Mouse (Mus musculus) stomach, postnatal 0 days (tissue): Measurements from ENCODE around the gene Slc45a3. TPM values are rescaled to one million over a fixed set of nuclear protein-coding genes. Genes with fewer than 3 reads are reported as not detected.
A peak's percentile ranks its signal among the peaks of the same experiment; 100 is the strongest.

Experiments used
- ATAC-seq: fragments of 200-750 bp; cut with Nextera tagmentation; 2 replicates; pipeline ENCODE4 v1.8.0; 2017; ENCODE audit not compliant: low FRiP score, low TSS enrichment
- DNase-seq: peaks from one replicate; pipeline ENCODE4 v3.0.0-alpha.2; 2016; ENCODE audit warnings: low spot score
- H3K27ac ChIP-seq: fragments of 300-500 bp; sonication (generic); replicated peaks from 2 replicates; pipeline ENCODE4 v1.5.1; 2014; ENCODE audit warnings: mild to moderate bottlenecking, control low read depth
- H3K27me3 ChIP-seq: fragments of 300-500 bp; sonication (generic); 2 replicates; pipeline ENCODE4 v1.6.1; 2014; ENCODE audit warnings: low read length; ENCODE audit not compliant: control insufficient read depth, insufficient read depth
- H3K36me3 ChIP-seq: fragments of 300-500 bp; sonication (generic); 2 replicates; pipeline ENCODE4 v1.6.1; 2014; ENCODE audit warnings: low read length, mixed read lengths; ENCODE audit not compliant: control insufficient read depth, insufficient read depth
- H3K4me1 ChIP-seq: fragments of 300-500 bp; sonication (generic); replicated peaks from 2 replicates; pipeline ENCODE4 v1.6.1; 2014; ENCODE audit warnings: antibody characterized with exemption; ENCODE audit not compliant: control insufficient read depth, insufficient read depth
- H3K4me2 ChIP-seq: fragments of 300-500 bp; sonication (generic); replicated peaks from 2 replicates; pipeline ENCODE4 v1.6.1; 2014; ENCODE audit warnings: low read depth, mild to moderate bottlenecking, control low read depth, moderate library complexity
- H3K4me3 ChIP-seq: fragments of 300-500 bp; sonication (generic); 2 replicates; pipeline ENCODE4 v1.5.1; 2014; ENCODE audit warnings: low read depth, low read length, control low read depth
- H3K9ac ChIP-seq: fragments of 300-500 bp; sonication (generic); 2 replicates; pipeline ENCODE4 v1.6.1; 2014; ENCODE audit warnings: mild to moderate bottlenecking, low read length, control low read depth, mixed read lengths
- H3K9me3 ChIP-seq: fragments of 300-500 bp; sonication (generic); 2 replicates; pipeline ENCODE4 v1.6.1; 2016; ENCODE audit warnings: low read length; ENCODE audit not compliant: control insufficient read depth
- CTCF ChIP-seq: IDR thresholded peaks from 2 replicates; pipeline ENCODE4 v1.5.1; 2016; ENCODE audit warnings: antibody characterized with exemption, low read depth, mild to moderate bottlenecking, moderate library complexity
- EP300 ChIP-seq: optimal IDR thresholded peaks from 2 replicates; pipeline ENCODE3; 2016; ENCODE audit warnings: antibody characterized with exemption
- WGBS: fragments of 180-500 bp; shearing (Covaris S2); extraction: QIAGEN DNeasy Blood & Tissue Kit; methylation state at CpG from one replicate; pipeline ENCODE4 v1.1.7; 2014; 5-methylcytosine and 5-hydroxymethylcytosine counted together
- polyA plus RNA-seq: library from polyadenylated mRNA; unstranded; fragments of >200 nt; fragmentation: Nextera tagmentation; extraction: Ambion mirVana; gene quantifications from 2 replicates; pipeline ENCODE4 v1.2.1, GENCODE M21; 2015

The Slc45a3 gene
- polyA plus RNA-seq, 1 experiment from 2014 or later, result 18.4 TPM

GRCm38 (mm10) chr1:132014800-132015199 lies 52.0 kb downstream of the Slc45a3 start:
- no peak overlapping the region for H3K27ac ChIP-seq
- no peaks in the 10 kb centered on the region for H3K9me3 ChIP-seq
- ATAC-seq, result no peak

GRCm38 (mm10) chr1:132016691-132017090 lies 53.9 kb downstream of the Slc45a3 start:
- ATAC-seq, result no peak
- H3K9ac ChIP-seq, result no peak overlapping the region
- H3K27ac ChIP-seq, result no peak overlapping the region
- peaks cover 11% of the 10 kb centered on the region for H3K36me3 ChIP-seq
- WGBS, result 83% methylated on average over 1 of the region's 1 CpGs
- H3K4me2 ChIP-seq, result no peak overlapping the region
- H3K9me3 ChIP-seq, result no peaks in the 10 kb centered on the region
- no peaks in the 10 kb centered on the region for H3K27me3 ChIP-seq
- no peak for TF ChIP-seq EP300
- no peak for TF ChIP-seq CTCF
- no peak for DNase-seq
- H3K4me3 ChIP-seq, result no peak overlapping the region
- H3K4me1 ChIP-seq, result no peaks in the 10 kb centered on the region

More at GRCm38 (mm10) chr1:132014800-132015199, 52.0 kb downstream of the Slc45a3 start:
- Histone ChIP-seq H3K4me1 (no peaks in the 10 kb centered on the region), H3K36me3 (peaks cover 9% of the 10 kb centered on the region), H3K27me3 (no peaks in the 10 kb centered on the region), H3K4me3 (no peak overlapping the region), H3K9ac (no peak overlapping the region), H3K4me2 (no peak overlapping the region)
- TF ChIP-seq CTCF, result peak; percentile 47
- TF ChIP-seq EP300, result no peak
- 97% methylated on average over 1 of the region's 1 CpGs for WGBS
- no peak for DNase-seq

- H3K9me3 ChIP-seq, result no peaks in the 10 kb centered on the region
- peak; percentile 53; the same call in 1 of the 2 replicates for ATAC-seq
- H3K36me3 ChIP-seq, result peaks cover 24% of the 10 kb centered on the region
- H3K4me3 ChIP-seq, result no peak overlapping the region
- no peak overlapping the region for H3K4me2 ChIP-seq
- H3K27me3 ChIP-seq, result no peaks in the 10 kb centered on the region
- no peaks in the 10 kb centered on the region for H3K4me1 ChIP-seq
- TF ChIP-seq EP300 (no peak), CTCF (no peak)
- WGBS, result 69% methylated on average over 7 of the region's 7 CpGs
- H3K27ac ChIP-seq, result no peak overlapping the region
- H3K9ac ChIP-seq, result no peak overlapping the region
- no peak for DNase-seq
Measured at GRCm38 (mm10) chr1:132019876-132020275, 57.1 kb downstream of the Slc45a3 start.

GRCm38 (mm10) chr1:132022107-132022506 lies 59.3 kb downstream of the Slc45a3 start:
- Histone ChIP-seq H3K4me2 (no peak overlapping the region), H3K27me3 (no peaks in the 10 kb centered on the region), H3K4me1 (no peaks in the 10 kb centered on the region), H3K9me3 (no peaks in the 10 kb centered on the region), H3K36me3 (peaks cover 32% of the 10 kb centered on the region), H3K9ac (no peak overlapping the region), H3K27ac (no peak overlapping the region), H3K4me3 (no peak overlapping the region)
- 74% methylated on average over 3 of the region's 3 CpGs for WGBS
- no peak for TF ChIP-seq CTCF
- TF ChIP-seq EP300, result no peak
- ATAC-seq (no peak), DNase-seq (no peak)

- peaks cover 25% of the 10 kb centered on the region for H3K36me3 ChIP-seq
- no peak overlapping the region for H3K4me2 ChIP-seq
- no peak overlapping the region for H3K9ac ChIP-seq
- no peaks in the 10 kb centered on the region for H3K27me3 ChIP-seq
- H3K4me1 ChIP-seq, result no peaks in the 10 kb centered on the region
- H3K27ac ChIP-seq, result no peak overlapping the region
- TF ChIP-seq EP300 (no peak), CTCF (no peak)
- DNase-seq (no peak), ATAC-seq (no peak)
- H3K4me3 ChIP-seq, result no peak overlapping the region
- H3K9me3 ChIP-seq, result no peaks in the 10 kb centered on the region
- 82% methylated on average over 11 of the region's 11 CpGs for WGBS
Measured at GRCm38 (mm10) chr1:132026925-132027646, 64.3 kb downstream of the Slc45a3 start.

- no peak for DNase-seq
- TF ChIP-seq CTCF (peak; percentile 16; the same call in 1 of the 2 replicates), EP300 (no peak)
- no peaks in the 10 kb centered on the region for H3K9me3 ChIP-seq
- H3K27ac ChIP-seq, result no peak overlapping the region
- no peak overlapping the region for H3K4me2 ChIP-seq
- no peak overlapping the region for H3K9ac ChIP-seq
- H3K4me3 ChIP-seq, result no peak overlapping the region
- peaks cover 25% of the 10 kb centered on the region for H3K36me3 ChIP-seq
- no peaks in the 10 kb centered on the region for H3K4me1 ChIP-seq
- H3K27me3 ChIP-seq, result no peaks in the 10 kb centered on the region
- WGBS, result 70% methylated on average over 5 of the region's 5 CpGs
- no peak for ATAC-seq
Measured at GRCm38 (mm10) chr1:132027978-132028377, 65.2 kb downstream of the Slc45a3 start.
